Mouse (Mus musculus) CD4-positive, CD25-positive, alpha-beta regulatory T cell (primary cell): ENCODE measurements around the gene Msh6. TPM values are rescaled to one million over a fixed set of nuclear protein-coding genes. Genes with fewer than 3 reads are reported as not detected.

Experiments used
- polyA plus RNA-seq: library from polyadenylated mRNA; unstranded; fragments of 100-300 nt; shearing (Covaris generic); gene quantifications from one replicate; pipeline ENCODE4 v1.2.1, GENCODE M21; 2017

The Msh6 gene
- 52.9 TPM for polyA plus RNA-seq

GRCm38 (mm10) chr17:87974629-87975228, at the start of gene Msh6:
TSS of gene Msh6 (plus strand) at chr17:87975062.

Other genes starting within 250 kb of the Msh6 start
- gene Kcnk12, start 177.1 kb upstream of the Msh6 start, polyA plus RNA-seq = not detected
- gene Rpl36-ps4, start 54.1 kb upstream of the Msh6 start, polyA plus RNA-seq = not detected
- gene Fbxo11, start 90.2 kb downstream of the Msh6 start, polyA plus RNA-seq = 14.6 TPM